Mouse (Mus musculus) CD4-positive, CD25-positive, alpha-beta regulatory T cell, adult 4 months (primary cell): ENCODE data around the gene Gm49321. TPM values are rescaled to one million over a fixed set of nuclear protein-coding genes. Genes with fewer than 3 reads are reported as not detected.

ENCODE experiments used
- ATAC-seq: one replicate; pipeline ENCODE4 v1.8.0; 2017
- polyA plus RNA-seq, 2 experiments: library from polyadenylated mRNA; unstranded; fragments of 100-300 nt; shearing (Covaris generic); gene quantifications; one replicate each; pipeline ENCODE4 v1.2.1; 2017

Gm49321 gene
- polyA plus RNA-seq, 2 experiments from 2014 or later: 13.2 to 14.3 TPM

DNA sequence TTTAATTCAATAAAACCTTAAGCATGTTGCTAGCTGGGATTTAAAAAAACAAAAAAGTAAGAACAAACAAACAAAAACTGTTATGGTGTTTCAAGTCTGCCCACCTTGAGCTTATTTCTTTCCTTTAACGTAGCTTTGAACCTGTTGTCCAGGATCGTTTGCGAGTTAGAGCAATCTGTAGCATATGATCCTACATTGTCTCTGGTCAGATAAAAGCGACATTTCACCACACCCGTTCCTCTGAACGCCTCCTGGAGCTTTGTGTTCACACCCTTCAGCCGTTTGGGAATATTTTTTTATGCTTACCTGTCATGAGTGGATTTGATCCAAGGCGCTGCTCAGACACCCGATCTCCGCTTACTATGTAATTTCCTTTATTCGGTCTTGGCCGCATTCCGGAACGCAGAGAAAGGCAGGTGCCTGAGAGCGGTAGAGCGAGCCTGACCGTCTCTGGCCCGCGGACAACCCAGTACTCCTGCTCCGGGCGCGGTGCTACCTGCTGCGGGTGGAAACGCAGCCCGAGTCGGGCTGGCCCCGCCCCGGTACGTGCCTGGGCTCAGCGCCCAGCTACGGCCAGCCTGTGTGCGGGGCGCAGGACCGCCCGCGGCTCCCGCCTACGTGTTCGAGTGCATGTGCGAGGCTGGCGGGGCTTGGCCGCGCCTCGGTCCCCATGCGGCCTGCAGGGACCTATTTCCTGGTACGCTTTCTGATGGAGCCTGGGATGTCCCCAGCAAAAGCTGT is 12.0 kb downstream of the Gm49321 start:
- ATAC-seq: no peak

- peak; percentile 68 for ATAC-seq
Measured at GRCm38 (mm10) chr12:73952879-73953278, 15.4 kb downstream of the Gm49321 start.

DNA sequence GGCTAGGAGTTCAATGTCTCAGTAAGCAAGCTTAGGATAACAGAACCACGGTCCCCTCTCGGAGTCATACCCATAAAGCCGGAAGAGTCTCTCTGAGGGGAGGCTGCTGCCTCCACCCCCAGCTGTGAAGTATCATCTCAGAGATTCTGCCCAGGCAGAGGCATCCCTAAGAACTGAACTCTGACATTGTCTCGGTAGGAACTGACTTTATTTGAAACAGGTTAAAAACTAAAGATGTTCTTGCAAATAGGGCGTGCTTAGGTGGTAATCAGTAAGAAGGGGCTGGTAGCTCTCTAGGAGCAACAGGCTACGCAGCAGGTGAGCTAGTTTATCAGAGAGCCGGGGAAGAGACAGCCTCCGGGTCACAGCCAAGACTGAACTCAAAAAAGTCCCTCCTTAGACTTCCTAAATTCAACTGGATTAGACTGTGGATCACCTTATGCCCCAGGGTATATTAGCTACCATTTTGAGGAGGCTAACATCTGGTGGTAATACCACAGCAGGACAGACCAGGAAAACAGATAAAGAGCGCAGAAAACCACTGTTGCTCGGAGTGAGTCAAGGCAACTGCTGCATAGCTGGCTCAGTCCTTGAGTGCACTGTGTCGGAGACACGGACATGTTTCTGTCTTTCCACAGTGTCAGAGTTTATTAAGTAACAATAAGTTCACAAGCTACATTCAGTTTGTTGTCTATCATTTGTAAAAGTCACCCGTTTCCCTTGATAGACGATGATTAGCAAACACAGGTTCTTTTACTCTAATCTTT is 16.1 kb downstream of the Gm49321 start:
- peak; percentile 60 for ATAC-seq

- ATAC-seq: no peak
Measured at GRCm38 (mm10) chr12:73954785-73955184, 17.3 kb downstream of the Gm49321 start.

DNA sequence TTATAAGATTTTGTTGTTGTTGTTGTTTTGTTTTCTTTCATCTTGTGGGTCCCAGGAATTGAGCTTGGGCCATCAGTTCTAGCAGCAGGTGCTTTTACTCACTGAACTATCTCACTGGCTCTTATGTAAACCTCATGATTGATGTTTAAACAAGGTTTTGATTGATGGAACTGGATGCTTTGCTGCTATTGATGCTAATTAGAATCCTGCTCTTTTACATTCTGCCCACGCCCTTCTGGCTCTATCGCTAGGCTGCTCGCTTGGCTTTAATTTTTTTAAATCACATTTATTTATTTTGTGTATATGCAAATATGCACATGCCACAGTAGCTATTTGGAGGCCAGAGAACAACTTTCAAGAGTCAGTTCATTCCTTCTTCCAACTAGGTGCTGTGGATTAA is 20.2 kb downstream of the Gm49321 start:
- no peak for ATAC-seq

DNA sequence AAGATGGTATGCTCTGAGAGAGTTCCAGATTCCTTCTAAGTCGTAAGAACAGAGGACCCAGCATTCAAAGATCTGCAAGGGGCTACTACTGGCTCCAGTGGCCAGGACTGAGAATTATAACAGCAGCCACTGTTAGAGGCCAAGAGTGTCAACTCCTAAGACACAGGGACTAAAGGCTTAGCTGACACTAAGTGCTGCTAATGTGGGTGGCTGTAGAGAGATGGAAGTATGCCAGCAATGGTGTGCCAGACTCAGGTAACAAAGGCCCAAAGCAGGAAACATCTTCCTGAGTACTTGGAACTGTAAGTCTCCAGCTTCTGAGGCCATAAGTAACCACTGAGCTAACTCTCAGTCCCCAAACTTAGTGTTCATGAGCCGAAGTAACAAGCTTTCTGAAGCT is 21.4 kb downstream of the Gm49321 start:
- no peak for ATAC-seq

DNA sequence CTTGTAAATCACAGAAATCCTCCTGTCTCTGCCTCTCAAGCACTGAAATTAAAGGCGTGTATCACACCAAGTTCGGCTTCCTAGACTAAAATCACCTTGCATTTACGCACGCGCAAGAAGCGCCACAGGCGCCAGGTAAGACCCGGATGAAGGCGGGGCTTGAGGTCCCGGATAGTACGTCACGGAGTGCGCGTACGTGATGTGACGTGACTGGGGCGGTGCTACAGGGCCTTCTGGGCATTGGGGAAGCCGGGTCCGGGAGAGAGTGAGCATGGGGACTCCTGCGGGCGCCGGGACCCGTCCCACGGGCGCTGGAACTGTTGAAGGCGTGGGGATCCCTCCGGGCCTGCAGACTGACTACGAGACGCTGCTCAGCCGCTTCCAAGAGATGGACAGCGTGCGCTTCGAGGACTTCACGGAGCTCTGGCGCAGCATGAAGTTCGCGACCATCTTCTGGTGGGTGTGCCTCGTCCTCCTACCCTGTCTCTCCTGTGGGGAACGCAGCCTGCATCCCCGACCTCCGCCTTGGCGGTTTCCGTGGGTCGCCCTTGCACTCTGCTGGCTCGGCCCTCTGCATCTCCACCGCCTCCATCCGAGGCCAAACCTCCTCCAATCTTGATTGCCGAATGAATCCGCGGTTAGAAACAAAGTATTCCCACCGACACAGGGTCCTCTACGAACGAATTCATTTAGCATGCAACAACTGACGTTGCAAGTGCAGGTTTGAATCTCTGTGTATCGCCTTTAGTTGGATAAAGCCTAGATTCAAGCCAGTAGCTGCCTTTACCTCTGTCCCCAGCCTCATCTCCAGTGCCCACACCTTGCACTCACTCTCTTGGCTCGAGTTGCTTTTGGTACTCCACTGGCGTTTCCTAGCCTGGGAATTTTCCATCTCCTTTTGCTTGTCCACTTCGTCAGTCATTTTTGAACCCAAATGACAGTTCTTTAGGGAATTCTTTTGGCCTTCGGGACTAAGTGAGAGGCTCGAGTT is 27.1 kb downstream of the Gm49321 start, which contains the start of gene Snapc1:
TSS of gene Snapc1 (plus strand) at position 191 of the 991 bp plus-strand sequence.
- ATAC-seq: peak; percentile 99

GRCm38 (mm10) chr12:73969142-73969541 is 31.7 kb downstream of the Gm49321 start:
- ATAC-seq: no peak

- ATAC-seq: no peak
Measured at GRCm38 (mm10) chr12:73974584-73974983, 37.1 kb downstream of the Gm49321 start.

GRCm38 (mm10) chr12:73978144-73978543 is 40.7 kb downstream of the Gm49321 start:
- no peak for ATAC-seq

DNA sequence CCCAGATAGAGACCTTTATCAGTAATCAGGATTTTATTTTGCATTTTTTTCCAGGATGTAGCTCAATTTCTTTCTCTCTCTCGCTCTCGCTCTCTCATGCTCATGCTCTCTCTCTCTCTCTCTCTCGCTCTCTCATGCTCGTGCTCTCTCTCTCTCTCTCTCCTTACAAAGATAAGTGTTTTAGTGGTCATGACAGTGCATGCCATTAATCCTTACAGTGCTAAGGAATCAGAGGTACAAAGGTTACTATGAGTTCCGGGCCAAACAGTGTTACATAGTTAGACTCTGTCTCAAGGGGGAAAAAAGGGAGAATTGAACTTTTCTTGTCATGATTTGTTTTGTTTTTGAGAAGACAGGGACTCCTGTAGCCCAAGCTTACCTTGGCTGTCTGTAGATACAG is 42.2 kb downstream of the Gm49321 start:
- no peak for ATAC-seq

DNA sequence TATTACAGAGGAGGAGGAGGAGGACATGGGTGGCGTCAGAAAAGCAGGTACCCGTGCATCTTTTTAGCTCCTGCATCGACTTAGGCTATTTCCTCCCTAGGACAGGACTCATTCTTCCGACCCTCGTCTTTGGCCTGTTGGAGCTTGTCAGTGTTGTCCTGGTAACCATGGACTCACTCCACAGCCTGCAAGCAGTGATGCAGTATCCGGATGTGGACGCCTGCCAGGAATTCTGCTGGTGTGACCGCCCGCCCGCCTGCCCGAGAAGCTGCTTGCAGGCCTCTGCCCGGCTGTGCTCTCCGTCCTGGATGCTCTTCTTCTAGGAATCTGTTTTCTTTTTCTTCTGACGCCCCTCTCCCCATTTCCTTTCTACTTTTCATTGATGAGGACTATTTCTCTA is 45.1 kb downstream of the Gm49321 start:
- ATAC-seq: no peak

GRCm38 (mm10) chr12:73986299-73986698 is 48.8 kb downstream of the Gm49321 start:
- no peak for ATAC-seq

DNA sequence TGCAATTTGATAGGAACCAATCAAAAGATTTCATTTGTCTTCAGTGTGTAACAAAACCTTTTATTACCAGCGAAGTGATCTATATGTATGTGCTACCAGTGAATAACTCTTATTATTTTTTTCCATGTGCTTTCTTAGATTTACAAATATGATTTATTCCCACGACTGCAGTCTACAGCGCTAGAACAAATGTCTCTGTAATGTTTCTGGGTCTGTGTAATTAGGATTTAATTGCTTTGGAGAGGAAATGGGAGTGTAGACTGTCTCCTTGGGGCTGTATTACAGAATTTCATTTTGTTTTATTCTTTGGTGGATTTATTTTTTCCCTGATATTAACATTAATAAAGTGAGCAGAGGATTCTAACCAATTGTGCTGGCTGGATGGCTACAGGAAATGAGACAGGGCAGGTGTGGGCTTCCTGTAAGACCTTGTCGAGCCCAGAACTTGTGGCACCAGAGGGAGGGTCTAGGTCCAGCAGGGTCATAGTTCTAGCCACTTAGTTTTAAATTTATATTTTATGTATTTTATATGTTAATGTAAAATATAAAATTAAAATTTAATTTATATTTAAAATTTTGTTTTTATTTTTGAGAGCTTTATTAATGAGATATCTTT is 51.0 kb downstream of the Gm49321 start:
- ATAC-seq: no peak

DNA sequence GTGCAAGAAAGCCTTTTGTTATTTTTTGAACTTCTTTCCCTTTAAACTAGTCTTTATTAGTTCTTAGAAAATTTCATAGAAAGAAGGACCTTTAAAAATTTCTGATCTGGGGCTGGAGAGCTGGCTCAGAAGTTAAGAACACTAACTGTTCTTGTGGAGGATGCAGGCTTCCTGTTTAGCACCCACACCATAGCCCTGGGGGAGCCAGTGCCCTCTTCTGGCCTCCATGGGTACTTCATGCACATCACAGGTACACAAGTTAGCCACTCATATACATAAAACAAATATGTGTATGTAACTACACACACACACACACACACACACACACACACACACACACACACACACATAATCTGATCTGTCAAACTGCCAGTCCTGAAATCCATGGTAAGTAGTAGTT is 52.1 kb downstream of the Gm49321 start:
- peak; percentile 89 for ATAC-seq

DNA sequence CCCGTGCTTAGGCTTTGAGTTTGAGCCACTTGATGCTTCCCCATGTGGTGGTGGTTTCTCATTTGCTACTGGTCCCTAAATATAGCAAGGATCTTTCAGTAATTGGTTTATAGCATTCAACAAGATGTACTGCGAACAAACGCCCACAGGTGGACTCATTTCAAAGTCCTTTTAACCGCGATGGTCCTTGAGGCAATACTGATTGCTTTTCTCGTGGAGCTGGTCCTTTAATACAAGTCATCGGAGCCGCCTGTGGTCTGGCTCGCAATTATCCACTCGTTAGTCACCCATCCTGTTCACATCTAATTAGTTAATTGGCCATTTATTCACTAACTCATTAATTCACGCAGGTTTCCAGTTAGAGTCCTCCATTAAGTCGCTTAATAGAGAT is 59.4 kb downstream of the Gm49321 start:
- ATAC-seq: no peak

GRCm38 (mm10) chr12:73997297-73998127 is 60.1 kb downstream of the Gm49321 start, which contains the start of gene Syt16:
TSS of gene Syt16 (plus strand) at chr12:73997661.
- no peak for ATAC-seq

DNA sequence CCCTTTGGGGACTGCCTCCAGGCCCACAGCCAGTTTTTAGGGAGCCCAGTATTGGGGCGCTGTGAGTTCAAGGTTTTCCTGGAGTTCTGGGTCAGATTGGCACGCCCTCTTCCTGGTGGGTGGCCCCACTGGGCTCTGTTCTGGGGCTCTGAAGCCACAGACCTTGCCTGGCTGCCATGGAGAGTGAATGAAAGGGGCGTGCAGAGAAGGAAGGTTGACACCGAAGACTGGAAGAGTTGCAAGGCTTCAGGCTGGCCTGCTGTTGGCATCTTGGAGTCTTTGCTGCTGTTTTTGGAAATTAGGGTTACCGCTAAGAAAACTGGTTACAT is 60.6 kb downstream of the Gm49321 start:
- no peak for ATAC-seq

DNA sequence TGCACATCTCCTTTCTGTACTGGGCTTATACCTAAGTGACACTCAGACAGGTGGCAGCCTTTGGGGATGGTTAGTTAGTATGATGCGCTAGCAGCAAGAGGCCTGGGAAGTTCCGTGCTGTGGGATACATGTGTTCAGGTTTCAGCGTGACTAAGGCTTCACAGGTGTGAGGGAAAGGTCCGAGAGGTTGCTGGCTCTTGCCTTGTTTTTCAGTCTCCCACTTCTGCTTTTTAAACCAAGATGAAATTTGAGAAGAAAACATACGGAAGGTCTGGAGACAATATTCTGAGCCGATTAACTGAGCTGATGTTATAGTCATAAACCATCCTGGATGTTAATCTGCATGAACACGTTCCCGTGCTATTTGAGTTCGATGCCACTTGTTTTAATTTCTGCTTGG is 65.0 kb downstream of the Gm49321 start:
- ATAC-seq: no peak

- peak; percentile 49 for ATAC-seq
Measured at GRCm38 (mm10) chr12:74009448-74009911, 72.0 kb downstream of the Gm49321 start.

DNA sequence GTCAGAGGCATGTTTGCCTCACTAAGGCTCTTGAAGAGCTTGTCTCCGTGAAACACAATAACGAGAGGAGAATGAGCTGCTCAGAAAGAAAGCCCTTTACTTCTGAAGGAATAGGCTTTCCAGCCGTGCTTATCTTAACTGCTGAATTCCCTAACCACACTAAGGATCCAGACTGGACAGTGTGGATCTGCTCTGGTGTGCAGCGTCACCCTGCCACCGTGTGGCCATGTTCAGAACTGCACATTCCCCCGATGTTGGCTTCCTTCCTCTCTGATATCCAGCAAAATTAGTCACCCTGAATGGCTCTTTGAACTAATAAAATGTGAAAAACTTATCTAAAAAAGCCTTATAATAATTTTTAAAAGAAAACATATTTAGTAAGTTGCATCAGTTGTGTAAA is 76.3 kb downstream of the Gm49321 start:
- peak; percentile 64 for ATAC-seq
